Mouse (Mus musculus) left cerebral cortex, adult 2 months (tissue): ENCODE measurements at regions not wholly inside any gene's neighbourhood (a gene's known extent, or its start where the extent isn't known, plus 50 kb on each side); places are given as distances from the start of the nearest gene placed in this dataset.

Experiments used
- DNase-seq, 2 experiments: peaks; one replicate each; pipeline ENCODE4 v3.0.0; 2021 to 2022; ENCODE audit warnings: low spot score in 2 of 2, mixed read lengths in 1 of 2; ENCODE audit errors: extremely low spot score in 1 of 2
- H3K27ac ChIP-seq: fragments of 200-600 bp; 2 replicates; pipeline ENCODE4 v1.8.1; 2022
- H3K4me3 ChIP-seq: fragments of 200-600 bp; 2 replicates; pipeline ENCODE4 v1.8.1; 2022
- CTCF ChIP-seq: fragments of 200-600 bp; IDR thresholded peaks from 2 replicates; pipeline ENCODE4 v1.8.1; 2022; ENCODE audit warnings: antibody characterized with exemption, mild to moderate bottlenecking, moderate library complexity
- intact Hi-C: fragments of 180-260 bp; cut with DNase I; formaldehyde crosslinking; loops from one replicate; pipeline ENCODE4 v1.15.1; 2025

- intact Hi-C loops = loop anchor here (5.0 to 10.0 kb wide), 2 partner anchors 234 to 1061 kb away; no protein-coding TSS in a partner anchor
- peak; percentile 55 for TF ChIP-seq CTCF
- no peak for DNase-seq
- Histone ChIP-seq H3K4me3 (no peak overlapping the region), H3K27ac (no peak overlapping the region)
Observed at GRCm38 (mm10) chr2:106318695-106319266, 315.4 kb upstream of the Dnajc24 start.

- H3K4me3 ChIP-seq = no peak overlapping the region
- no peak for DNase-seq
- intact Hi-C loops = no loop called here
- no peak for TF ChIP-seq CTCF
- H3K27ac ChIP-seq = no peak overlapping the region
Observed at GRCm38 (mm10) chr2:106346781-106347180, 343.4 kb upstream of the Dnajc24 start.

GRCm38 (mm10) chr2:106347249-106347648, 343.9 kb upstream of the Dnajc24 start:
- DNase-seq = no peak
- Histone ChIP-seq H3K4me3 (no peak overlapping the region), H3K27ac (no peak overlapping the region)
- intact Hi-C loops = no loop called here
- TF ChIP-seq CTCF = no peak

- Histone ChIP-seq H3K4me3 (no peak overlapping the region), H3K27ac (no peak overlapping the region)
- no peak for TF ChIP-seq CTCF
- DNase-seq = no peak
- intact Hi-C loops = loop anchor here (1.0 kb wide), 1 partner anchor 600 kb away; no protein-coding TSS in a partner anchor
Observed at GRCm38 (mm10) chr2:106355565-106355964, 337.5 kb upstream of the Mpped2 start.

GRCm38 (mm10) chr2:106355984-106356547, 337.0 kb upstream of the Mpped2 start:
- peak; percentile 63 to 70 for DNase-seq
- Histone ChIP-seq H3K27ac (no peak overlapping the region), H3K4me3 (no peak overlapping the region)
- intact Hi-C loops = loop anchor here (1.0 to 2.0 kb wide), 3 partner anchors 599 to 1523 kb away; no protein-coding TSS in a partner anchor
- TF ChIP-seq CTCF = peak; percentile 90

- DNase-seq = no peak
- TF ChIP-seq CTCF = no peak
- Histone ChIP-seq H3K27ac (no peak overlapping the region), H3K4me3 (no peak overlapping the region)
- intact Hi-C loops = no loop called here
Observed at GRCm38 (mm10) chr2:106368641-106369040, 324.4 kb upstream of the Mpped2 start.

- no peak overlapping the region for H3K4me3 ChIP-seq
- no peak for DNase-seq
- no peak overlapping the region for H3K27ac ChIP-seq
- intact Hi-C loops = no loop called here
- no peak for TF ChIP-seq CTCF
Observed at GRCm38 (mm10) chr2:106383415-106384285, 309.4 kb upstream of the Mpped2 start.

GRCm38 (mm10) chr2:106384286-106384595, 308.8 kb upstream of the Mpped2 start:
- no peak overlapping the region for H3K27ac ChIP-seq
- DNase-seq = no peak
- no peak overlapping the region for H3K4me3 ChIP-seq
- intact Hi-C loops = no loop called here
- TF ChIP-seq CTCF = no peak

GRCm38 (mm10) chr2:106384842-106385241, 308.2 kb upstream of the Mpped2 start:
- no peak for DNase-seq
- H3K27ac ChIP-seq = no peak overlapping the region
- H3K4me3 ChIP-seq = no peak overlapping the region
- no peak for TF ChIP-seq CTCF
- intact Hi-C loops = no loop called here

GRCm38 (mm10) chr2:106412158-106412557, 280.9 kb upstream of the Mpped2 start:
- intact Hi-C loops = no loop called here
- no peak for DNase-seq
- Histone ChIP-seq H3K27ac (no peak overlapping the region), H3K4me3 (no peak overlapping the region)
- TF ChIP-seq CTCF = no peak

- DNase-seq = no peak
- TF ChIP-seq CTCF = no peak
- no peak overlapping the region for H3K4me3 ChIP-seq
- intact Hi-C loops = no loop called here
- H3K27ac ChIP-seq = no peak overlapping the region
Observed at GRCm38 (mm10) chr2:106415474-106416019, 277.5 kb upstream of the Mpped2 start.

- intact Hi-C loops = no loop called here
- no peak overlapping the region for H3K27ac ChIP-seq
- H3K4me3 ChIP-seq = no peak overlapping the region
- DNase-seq = no peak
- TF ChIP-seq CTCF = no peak
Observed at GRCm38 (mm10) chr2:106418181-106418580, 274.9 kb upstream of the Mpped2 start.
